Mouse (Mus musculus) spleen, embryonic (tissue): Measurements from ENCODE around the gene Nfkbie.

Source experiments
- CTCF ChIA-PET: fragments of 350-600 bp; sonication (Branson Sonifier 250); formaldehyde crosslinking; loops from one replicate; lab custom pipeline; 2022; lab: Charles Lee

The Nfkbie gene

DNA sequence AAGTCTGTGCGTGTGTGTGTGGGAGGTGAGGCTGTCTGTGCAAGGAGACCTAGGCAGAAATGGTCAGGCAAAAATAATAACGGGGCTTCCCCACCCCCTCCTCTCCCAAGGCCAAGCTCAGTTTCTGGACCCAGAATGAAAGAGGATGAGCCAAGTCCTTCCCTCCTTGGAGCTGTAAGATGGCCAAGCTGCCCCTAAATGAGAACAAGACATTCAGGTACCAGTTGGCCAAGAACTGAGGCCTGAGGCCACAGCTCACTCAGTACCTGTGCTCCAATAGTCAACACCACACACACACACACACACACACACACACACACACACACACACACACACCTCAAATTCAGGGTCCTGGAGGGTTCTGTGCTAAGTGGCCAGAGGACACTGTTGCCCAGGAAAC is 12.8 kb upstream of the Nfkbie start:
- CTCF ChIA-PET: interaction anchor here (0.6 to 0.7 kb wide), 3 partner anchors 42 to 1583 kb away, joined by 3 to 10 read pairs (median 5); no protein-coding TSS in a partner anchor

DNA sequence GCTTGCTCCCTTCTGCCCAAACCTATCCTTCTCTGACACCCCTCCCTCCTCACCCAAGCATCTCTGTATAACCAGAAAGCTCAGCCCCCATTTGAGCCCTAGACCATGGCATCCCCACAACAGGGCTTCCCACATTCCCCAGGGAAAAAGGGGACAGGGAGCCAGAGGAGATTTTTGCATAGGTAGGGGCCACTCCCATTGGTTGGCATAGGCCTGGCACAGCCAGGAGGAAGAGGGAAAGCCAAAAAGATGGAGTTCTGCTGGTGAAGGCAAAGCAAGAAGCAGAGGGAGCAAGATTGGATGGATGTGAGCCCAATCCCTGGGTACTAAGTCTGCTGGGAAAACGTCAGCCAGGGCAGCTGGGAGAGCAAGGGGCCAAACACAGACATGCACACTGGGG is 12.4 kb upstream of the Nfkbie start:
- CTCF ChIA-PET: interaction anchor here (0.6 to 0.7 kb wide), 2 partner anchors 43 to 1033 kb away, joined by 3 to 5 read pairs; no protein-coding TSS in a partner anchor

DNA sequence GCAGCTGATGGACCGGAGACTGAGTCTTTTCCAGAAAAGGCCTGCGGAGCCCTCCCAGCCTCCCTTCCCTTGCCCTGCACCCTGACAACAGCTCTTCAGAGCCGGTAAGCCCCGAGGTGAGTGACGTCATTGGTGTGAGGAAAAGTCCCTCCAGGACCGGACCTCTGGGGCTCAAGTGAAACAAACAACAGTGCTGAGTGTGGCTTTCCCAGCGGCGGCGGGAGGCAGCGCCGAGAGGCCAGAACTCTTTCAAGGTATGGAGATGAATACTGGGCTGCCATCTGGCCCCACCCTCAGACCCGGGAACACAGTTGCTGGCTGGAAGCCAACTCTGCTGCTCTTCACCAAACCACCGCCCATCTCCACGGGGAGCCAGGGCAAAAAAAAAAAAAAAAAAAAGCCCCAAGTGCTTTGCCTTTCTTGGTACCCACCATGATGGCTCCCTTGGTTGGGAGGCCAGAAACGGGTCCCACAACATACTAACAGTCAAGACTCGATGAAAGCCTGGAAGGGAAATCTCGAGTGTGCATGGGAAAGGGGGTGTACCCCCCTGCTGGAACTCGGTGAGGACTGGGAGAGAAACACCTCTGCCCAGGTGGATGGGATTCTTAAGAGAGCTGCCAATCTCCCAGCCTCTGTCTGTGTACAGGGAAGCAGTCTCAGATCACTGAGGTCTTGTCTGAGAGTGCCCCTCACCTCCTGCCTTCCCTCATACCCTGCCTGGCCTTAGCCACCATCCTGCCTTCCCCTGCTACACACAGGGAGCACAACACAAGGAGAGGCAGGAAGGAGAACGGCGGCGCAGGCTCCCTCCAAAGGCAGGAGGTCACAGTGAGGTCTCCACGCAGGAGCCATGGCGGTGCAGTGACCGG is 11.3 kb upstream of the Nfkbie start:
- CTCF ChIA-PET: no interaction called here

GRCm38 (mm10) chr17:45544873-45545277 is 10.6 kb upstream of the Nfkbie start:
- CTCF ChIA-PET: no interaction called here

GRCm38 (mm10) chr17:45545278-45545961 is 10.1 kb upstream of the Nfkbie start:
- CTCF ChIA-PET: no interaction called here

DNA sequence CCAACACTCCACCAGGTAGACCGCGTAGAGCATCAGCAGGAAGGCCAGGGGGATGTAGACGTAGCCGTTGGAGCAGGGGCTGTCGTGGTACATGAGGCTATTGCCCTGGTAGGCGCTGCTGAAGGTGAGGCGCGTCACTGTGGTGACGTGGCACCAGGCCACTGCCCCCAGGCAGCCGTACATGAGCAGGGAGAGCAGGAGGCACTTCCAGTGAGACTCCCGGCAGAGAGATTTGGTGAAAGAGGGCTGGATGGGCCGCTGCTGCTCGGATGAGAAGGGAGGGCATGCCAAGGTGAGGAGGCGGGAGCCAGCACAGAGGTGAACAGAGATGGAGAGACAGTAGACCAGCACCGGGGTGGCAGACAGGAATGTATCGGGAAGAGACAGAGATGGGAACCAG is 8.6 kb upstream of the Nfkbie start:
- CTCF ChIA-PET: no interaction called here

GRCm38 (mm10) chr17:45547461-45548190 is 7.9 kb upstream of the Nfkbie start:
- CTCF ChIA-PET: no interaction called here

GRCm38 (mm10) chr17:45548541-45549512 is 6.7 kb upstream of the Nfkbie start:
- CTCF ChIA-PET: interaction anchor here (0.6 to 1.2 kb wide), 4 partner anchors 11 to 77 kb away, joined by 3 to 8 read pairs (median 4); no protein-coding TSS in a partner anchor

- CTCF ChIA-PET: no interaction called here
These were observed 5.8 kb upstream of the Nfkbie start, which contains the start of gene Tmem151b for GRCm38 (mm10) chr17:45549617-45550181. Gene Tmem151b, minus strand, starts transcription at chr17:45549677.

DNA sequence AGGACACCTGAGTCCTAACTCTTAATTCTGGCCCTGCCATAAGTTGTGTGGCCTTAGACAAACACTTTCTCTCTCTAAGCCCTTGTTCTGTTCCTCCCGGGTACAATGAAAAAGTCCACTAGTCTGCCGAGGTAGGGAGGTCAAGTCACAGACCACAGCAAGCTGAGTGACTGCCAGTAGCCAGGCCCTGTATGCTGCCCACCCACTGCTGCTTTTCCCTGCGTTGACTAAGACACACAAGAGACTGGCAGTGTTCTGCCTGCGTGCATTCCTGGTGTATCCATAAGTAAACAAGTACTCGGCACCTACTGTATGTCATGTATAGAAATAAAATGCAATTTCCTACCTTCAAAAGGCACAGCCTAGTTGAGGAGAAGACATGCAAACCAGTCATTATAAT is 5.2 kb upstream of the Nfkbie start:
- CTCF ChIA-PET: interaction anchor here (1.6 kb wide), 1 partner anchor 24 kb away, joined by 10 read pairs; no protein-coding TSS in a partner anchor

GRCm38 (mm10) chr17:45551249-45551796 is 4.2 kb upstream of the Nfkbie start:
- CTCF ChIA-PET: interaction anchor here (0.6 to 1.6 kb wide), 2 partner anchors 23 to 325 kb away, joined by 6 to 10 read pairs; no protein-coding TSS in a partner anchor

DNA sequence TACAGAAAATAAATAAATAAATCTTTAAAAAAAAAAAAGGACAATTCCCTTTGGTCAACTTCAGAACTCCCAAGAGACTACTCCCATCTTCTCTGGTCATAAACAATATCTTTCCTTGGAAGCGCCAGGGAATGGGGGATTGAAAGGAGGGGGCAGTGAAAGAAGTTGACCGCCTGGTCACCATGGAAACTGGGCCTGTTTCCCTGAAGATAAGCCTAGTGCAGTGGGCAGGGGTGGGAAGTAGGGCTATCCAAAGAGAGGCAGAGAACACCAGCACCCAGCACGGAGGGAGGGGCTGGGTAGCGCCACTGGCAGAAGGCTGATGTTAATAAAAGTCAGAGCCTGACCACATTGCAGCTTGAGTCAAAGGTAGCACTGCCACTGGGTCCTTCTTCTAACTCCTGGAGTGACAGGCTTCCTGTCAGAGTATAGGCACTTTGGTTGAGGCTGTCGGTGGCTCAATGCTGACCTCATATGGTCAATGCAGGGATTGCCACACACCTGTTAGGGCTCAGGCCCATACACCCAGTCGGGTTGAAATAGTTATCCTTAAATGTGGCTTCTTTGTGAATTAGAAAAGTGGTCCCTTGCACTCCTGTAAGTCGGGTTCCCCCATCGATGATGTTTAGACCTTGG is 3.6 kb upstream of the Nfkbie start:
- CTCF ChIA-PET: interaction anchor here (0.6 to 1.6 kb wide), 5 partner anchors 23 to 325 kb away, joined by 3 to 10 read pairs (median 6); no protein-coding TSS in a partner anchor

- CTCF ChIA-PET: interaction anchor here (0.7 to 1.3 kb wide), 3 partner anchors 30 to 694 kb away, joined by 3 to 10 read pairs (median 6); no protein-coding TSS in a partner anchor
These were observed 2.4 kb upstream of the Nfkbie start for GRCm38 (mm10) chr17:45553065-45553464.

DNA sequence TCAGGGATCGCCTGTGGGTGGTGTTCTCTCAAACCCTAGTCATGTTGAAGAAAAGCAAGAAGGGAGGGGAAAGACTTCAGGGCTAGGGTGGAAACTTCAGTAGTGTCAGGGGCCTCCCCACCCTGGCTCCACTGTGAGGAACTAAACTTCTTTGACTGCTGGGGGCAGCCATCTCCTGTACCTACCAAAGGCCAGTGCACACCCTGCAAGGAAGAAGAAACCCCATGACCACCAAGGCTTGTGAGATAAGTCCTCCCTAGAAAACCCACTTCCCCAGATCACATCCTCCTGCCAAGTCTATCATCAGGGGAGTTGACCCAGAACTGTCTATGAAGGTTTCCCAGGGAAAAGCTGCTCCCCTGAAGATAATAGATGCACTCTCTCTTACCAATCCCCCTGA is 1.1 kb upstream of the Nfkbie start:
- CTCF ChIA-PET: interaction anchor here (0.6 to 1.1 kb wide), 2 partner anchors 28 to 74 kb away, joined by 3 to 11 read pairs; no protein-coding TSS in a partner anchor

GRCm38 (mm10) chr17:45556107-45556489 is 595 bp downstream of the Nfkbie start:
- CTCF ChIA-PET: interaction anchor here (0.6 to 1.5 kb wide), 4 partner anchors 10 to 75 kb away, joined by 3 to 4 read pairs (median 4); no protein-coding TSS in a partner anchor

- CTCF ChIA-PET: interaction anchor here (0.5 to 1.5 kb wide), 3 partner anchors 9 to 1296 kb away, joined by 3 to 4 read pairs (median 4); no protein-coding TSS in a partner anchor
These were observed 1.2 kb downstream of the Nfkbie start for GRCm38 (mm10) chr17:45556514-45557245.

DNA sequence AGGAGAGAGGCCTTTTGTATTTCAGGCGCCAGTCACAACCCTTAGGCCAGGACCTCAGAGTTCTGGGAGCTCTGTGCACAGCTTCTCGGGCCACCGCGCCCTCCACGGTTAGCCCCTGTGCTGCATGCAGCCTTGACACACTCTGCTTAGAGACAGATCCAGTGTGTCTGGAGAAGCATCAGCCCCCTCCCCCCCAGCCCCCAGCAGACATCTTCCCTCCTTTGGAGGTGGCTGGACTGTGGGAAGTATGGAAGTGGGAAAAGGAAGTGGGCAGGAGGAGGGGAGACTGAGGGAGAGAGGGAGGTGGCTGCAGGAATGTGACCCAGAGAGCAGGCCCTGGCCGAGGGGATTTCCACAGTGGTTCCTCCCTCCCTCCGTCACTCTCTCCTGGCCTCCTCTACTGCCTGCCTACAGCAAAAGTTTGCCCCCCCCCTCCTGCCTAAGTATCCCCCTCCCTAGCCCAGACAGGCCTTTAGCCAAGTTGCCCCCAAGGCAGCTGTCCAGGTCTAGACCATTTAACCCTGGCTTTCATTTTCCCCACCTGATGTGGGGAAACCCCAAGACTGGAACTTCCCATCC is 1.8 kb downstream of the Nfkbie start:
- CTCF ChIA-PET: interaction anchor here (0.6 to 1.5 kb wide), 5 partner anchors 9 to 1234 kb away, joined by 3 to 6 read pairs (median 4); no protein-coding TSS in a partner anchor
